Mouse (Mus musculus) CD4-positive helper T cell, adult 2 months (primary cell): ENCODE results near the gene Usp53.
A peak's percentile ranks its signal among the peaks of the same experiment; 100 is the strongest.
"Not testable (repeated sequence)": the region's sequence is repeated elsewhere in the genome, so short reads cannot be mapped to it uniquely, and the experiment has no call there.

Experiments used
- DNase-seq: peaks from one replicate; pipeline ENCODE4 v3.0.0-alpha.2; 2012; ENCODE audit warnings: low read depth, missing footprints, low spot score

Gene Usp53

DNA sequence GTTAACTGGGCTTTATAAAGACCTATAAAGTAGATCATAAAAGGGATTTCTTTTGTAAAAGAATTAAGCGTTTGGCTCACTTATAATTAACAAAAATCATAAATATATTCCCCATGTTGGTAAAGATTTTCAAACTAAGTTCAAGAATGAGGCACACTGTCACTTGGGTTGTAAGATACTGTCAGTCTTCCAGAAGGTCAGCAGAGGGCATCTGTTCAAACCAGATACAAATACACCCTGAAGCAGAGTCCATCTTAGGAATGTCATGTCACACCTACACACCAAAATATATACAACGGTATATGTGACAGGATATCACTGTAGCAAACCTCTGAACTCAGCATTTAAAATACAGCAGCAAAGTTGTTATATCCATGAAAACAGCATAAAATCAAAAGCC, 34.2 kb downstream of the Usp53 start:
- DNase-seq, result no peak

DNA sequence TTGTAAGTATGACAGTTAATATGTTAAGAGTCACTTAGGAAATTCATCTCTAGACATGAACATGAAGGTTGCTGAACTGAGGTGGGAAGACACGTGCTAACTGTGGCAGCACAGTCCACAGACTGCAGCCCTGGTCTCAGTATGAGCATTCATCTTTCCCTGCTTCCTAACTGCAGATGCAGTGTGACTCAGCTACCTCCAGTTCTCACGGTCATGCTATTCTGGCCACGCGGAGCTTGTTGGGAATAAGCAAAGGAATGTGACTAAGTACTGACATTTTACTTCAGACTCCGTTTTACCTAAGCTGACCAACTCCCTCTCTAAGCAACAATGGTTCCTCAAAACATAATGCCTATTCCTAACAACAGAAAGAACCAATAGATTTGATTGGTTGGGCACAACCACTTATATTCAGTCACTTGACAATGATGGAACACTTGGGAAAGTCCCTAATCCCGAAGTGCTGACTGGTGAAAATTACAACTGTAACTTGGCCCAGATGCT, 40.9 kb downstream of the Usp53 start:
- no peak for DNase-seq

DNA sequence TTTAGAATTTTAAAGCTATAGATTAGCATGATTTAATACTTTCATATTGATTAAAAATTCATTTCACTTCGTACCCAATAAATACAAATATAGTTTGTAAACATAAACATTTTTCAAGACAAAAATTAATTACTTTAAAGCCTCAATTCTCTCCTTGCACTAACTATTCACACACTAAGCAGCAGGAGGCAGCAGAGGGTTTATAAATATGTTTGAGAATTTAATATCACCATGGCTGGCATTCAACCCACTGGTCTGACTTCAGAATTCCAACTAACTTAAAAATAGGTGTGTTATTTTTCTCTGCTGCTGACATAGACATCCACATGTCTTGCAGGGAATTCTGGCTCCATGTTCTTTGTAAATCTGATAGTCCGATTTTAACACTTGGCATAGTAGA, 45.1 kb downstream of the Usp53 start:
- peak; percentile 44 for DNase-seq

DNA sequence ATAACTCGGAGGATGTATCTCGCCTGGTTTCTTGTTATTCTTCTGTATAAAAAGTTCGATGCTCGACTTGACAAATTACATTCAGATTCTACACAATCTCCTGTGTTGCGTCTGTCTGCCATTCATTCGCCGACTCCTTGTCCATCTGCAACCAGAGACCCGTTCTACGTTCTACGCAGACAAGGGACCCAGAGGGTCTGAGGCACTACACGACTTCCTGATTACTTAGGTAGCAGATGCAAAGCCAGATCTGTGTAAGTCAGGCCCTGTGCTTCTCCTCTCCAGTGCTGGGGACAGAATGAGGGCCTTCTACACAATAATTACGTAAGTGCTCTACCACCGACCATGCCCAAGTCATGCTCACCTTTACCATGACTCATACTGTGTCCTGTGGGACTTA, 47.1 kb downstream of the Usp53 start:
- DNase-seq, result not testable (repeated sequence)

DNA sequence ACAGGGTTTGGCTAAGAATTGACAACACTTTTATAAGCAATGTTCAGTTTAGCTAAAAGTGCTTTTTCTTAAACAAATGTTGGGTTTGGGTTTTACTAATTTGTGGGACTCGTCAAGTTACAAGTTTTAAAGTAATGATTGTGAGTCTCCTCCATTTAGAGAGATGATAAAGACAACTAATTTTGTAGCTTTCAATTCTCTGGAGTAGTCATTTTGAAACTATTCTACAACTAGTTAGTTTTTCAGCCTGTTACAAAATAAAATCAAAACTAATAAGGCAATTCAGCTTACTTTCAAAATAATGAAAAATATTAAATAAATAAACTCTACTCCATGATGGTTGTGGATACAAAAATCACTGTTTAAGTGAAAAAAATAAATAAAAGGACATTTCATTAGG, 51.8 kb downstream of the Usp53 start:
- DNase-seq, result no peak

DNA sequence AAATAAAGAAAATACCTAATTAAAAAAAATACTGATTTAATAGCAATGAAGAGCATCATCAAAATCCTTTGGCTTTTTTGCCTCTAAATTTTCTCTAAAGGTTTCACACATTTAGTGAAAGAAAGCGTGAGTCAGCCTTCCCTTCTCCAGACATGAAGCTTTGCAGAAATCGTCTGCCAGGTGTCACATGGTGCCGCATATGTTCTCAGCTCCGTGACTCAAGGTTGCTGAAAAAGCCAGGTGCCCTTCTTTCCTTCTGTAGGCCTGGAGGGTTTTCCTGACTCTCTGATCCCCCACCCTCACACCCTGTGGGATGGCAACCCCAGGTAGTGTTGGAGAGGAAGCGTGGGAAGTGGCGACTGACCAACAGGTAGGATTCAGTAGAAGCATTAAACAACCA, 54.6 kb downstream of the Usp53 start:
- no peak for DNase-seq

DNA sequence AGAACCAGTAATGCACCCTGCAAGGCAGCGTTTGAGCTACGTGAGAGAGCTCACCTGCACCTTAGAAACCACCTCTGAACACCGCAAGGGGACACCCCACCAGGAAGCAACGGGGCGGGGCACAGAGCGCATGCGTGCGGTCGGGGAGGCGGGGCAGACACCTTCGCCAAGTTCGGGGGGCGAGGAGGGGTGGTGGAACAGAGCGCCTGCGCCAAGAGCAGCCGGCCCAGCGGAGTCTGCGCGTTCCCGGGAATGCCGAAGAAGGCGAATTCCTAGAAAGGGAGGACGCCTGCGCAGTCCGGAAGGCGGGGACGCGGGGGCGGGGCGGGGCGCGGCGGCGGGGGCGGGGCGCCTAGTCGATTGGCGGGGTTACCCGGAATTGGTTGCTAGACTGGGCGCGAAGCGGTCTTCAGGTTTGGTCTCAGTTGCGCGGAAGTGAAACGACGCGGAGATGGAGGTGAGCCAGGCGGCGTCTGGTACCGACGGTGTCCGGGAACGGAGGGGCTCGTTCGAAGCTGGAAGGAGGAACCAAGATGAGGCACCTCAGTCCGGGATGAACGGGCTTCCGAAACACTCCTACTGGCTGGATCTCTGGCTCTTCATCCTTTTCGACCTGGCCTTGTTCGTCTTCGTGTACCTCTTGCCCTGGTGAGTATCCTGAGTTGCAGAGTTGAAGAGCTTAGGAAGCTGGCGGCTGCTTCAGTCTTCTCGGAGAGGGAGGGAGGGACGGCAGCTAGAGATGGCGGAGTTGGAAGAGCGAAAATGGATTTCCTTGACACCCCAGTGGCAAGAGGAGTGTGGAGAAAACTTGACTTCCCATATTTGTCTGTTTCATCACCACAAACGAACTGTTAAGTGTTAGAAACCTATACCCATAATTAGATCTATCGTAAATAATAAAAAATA, 60.0 kb downstream of the Usp53 start, which contains the start of gene 1810037I17Rik:
Gene 1810037I17Rik (plus strand): TSS at position 195 of the 906 bp plus-strand sequence.
- DNase-seq, result peak; percentile 91

DNA sequence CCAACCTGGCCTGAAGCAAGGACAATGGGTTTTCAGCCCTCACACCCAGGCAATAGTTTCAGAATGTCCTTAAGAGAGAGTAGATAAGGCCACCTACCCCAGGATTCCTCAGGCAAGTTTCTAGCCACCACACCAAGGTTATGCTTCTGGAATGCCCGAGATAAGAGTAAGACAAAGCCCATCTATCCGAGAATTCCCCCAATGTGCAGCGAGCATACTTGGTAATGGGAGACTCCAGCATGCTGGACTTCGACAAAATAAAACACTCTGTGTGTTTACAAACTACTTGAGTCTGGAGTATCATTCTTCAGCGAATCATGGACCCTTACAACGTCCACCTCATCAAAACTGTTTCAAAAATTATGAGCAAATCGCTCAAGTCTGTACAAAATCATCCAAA, 61.2 kb downstream of the Usp53 start:
- no peak for DNase-seq

DNA sequence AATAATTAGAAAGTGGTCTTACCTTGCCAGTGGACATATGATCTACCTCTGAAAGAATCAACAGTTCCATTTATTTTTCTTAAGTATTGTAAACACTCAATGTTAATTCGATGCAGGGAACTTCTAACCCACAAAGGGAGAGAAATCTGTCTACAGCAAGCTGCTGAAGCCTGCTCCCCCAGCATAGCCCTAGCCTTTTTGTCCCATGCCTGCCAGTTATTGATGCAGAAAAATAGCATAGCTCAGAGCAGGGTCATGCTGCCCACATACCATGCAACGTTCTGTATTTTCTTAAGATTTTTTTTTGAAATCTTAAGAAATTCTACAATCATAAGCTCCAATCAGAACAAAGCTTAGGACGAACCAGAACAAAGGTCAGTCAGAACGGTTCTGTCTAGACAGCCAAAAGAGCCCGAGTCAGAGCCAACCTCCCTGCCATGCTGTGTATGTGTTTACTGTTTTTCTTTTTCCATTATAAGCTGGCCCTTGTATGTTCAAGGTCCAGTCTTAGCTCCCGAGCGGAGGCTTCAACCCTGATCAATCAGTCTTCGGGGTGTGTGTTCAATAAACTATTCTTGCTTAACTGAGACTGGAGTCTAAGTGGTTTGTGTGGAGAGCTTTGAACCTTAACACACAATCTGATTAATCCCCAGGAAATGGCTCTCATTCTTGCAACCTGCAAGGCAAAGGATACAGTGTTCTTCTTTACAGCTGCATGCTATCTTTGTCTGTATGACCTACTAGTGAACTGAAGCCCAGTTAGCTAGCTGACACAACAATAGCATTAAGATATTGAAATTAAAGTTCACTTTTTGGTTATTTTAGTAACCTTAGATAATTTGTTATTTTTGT, 62.4 kb downstream of the Usp53 start:
- DNase-seq, result no peak

DNA sequence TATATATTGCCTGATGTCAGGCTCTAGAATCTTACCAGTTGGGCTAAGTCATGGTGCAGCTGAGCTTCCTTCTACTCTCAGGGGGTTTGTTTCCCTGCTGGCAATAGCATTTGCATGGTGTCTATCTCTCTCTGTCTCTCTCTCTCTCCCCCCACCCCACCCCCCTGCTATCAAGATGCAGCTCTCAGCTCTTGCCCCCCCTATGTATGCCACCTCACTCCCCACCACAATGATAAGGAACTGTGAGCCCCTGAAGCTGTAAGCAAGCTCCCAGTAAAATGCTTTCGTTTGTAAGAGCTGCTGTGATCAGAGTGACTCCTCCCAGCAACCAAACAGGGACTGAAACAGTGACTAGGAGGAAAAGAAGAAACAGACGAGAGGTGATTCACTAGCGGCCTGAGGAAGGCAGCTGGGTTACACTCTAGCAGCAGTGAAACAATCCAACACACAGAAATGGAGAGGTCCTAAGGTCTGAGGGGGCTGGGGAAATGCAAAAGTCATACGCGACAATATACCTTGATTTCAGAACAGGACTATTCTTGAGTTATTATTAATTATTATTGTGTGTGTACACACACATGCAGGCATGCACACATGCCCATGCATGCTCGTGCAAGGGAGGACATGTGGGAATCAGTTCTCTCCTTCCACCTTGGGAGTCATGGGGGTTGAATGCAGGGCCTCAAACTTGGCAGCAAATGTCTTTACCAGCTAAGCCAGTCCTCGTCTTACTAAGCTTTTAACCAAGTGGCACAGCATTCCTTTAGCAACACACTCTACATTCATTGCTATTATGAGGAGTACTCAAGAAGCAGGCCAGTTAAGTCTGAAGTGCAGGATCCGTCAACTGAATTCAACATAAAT, 63.5 kb downstream of the Usp53 start:
- DNase-seq, result no peak

DNA sequence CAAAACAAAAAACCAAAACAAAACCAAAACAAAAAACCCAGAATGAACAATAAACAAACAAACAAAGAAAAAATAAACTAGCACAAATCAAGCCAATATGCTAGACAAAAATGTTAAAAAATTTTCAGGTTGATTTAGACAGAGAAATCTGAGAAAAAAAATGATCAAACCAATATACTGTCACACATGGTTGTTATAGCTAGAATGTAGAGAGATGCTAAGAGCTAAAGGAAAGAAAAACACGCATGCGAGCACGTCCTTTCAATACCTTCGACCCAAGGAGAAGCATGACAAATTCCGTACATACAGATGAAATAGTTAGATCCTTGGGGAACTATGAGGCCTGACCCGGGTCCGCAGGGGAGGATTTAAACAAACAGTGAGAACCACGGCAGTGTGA, 65.0 kb downstream of the Usp53 start, which contains the start of gene Gm10959:
Gene Gm10959 (minus strand): TSS at position 101 of the 400 bp plus-strand sequence.
- DNase-seq, result no peak

DNA sequence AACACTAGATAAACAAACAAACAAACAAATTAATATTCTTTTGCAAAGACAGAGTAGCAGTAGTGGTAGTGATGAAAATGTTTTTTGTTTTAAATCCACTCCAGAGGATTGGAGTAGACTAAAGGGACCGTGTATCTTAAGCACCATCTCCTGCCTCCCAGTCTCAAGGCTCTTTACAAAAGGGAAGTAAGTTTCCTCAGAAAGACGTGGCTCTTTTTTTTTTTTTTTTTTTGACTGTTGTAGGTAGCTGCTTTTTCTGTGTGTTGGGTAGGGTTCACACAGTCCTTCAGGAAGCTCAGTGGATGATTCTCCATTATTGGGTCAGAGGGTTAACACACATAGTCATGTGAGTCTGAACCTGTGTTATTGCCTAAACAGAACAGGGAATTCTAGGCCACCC, 65.6 kb downstream of the Usp53 start:
- no peak for DNase-seq

DNA sequence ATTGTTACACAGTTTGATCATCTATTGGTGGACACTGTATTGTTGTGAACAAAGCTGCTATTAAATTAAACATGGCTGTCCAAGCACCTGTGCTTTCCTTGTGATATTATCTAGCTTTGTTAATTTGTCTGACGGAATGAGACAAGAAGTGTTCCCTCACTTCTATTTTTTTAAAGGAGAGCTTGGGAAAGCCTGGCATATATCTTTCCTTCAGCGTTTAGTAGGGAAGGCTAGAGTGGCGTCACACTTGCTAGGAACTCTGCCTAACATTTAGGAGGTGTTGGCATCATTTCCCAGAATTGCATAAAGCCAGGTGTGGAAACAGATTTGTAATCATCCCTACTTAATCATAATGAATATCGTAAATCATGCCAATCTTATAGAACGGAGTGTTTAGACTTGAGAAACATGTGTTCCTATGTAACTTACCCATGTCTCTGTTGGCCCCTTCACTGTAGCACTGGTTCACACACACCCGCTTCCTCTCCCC, 68.1 kb downstream of the Usp53 start:
- DNase-seq, result no peak

DNA sequence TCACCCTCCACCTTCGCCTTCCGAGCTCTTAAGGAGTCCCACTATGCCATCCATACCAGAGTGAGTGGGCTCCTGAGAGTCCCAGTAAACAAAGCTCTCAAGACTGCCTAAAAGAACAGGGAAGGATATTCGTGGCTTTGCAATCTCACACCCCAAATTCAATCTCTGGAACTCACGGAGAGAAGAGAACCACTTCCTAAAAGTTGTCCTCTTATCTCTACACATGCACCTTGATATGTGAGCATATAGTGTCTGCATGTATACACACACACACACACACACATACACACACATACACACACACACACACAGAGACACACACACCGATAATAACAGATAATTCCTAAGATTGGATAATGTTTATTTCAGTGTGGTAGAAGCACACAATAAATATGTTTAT, 68.8 kb downstream of the Usp53 start:
- no peak for DNase-seq

DNA sequence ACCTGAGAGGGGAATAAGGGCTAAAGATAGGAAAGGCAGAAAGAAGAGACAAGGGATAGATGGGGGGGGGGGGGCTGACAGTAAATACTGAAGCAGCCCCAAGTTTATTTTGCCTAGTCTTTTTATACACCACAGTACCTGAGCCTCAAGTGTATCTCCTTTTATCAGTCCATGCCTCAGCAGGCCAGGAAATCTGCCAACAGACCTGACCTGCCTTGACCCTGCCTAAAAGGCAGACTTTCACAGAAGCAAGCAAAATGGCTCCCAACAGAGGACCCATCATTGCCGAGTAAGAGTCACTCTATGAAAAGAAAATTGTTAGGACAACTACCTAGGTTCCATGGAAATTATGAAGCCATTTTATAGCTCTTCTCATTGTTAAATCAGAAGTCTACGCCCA, 76.5 kb downstream of the Usp53 start:
- no peak for DNase-seq

DNA sequence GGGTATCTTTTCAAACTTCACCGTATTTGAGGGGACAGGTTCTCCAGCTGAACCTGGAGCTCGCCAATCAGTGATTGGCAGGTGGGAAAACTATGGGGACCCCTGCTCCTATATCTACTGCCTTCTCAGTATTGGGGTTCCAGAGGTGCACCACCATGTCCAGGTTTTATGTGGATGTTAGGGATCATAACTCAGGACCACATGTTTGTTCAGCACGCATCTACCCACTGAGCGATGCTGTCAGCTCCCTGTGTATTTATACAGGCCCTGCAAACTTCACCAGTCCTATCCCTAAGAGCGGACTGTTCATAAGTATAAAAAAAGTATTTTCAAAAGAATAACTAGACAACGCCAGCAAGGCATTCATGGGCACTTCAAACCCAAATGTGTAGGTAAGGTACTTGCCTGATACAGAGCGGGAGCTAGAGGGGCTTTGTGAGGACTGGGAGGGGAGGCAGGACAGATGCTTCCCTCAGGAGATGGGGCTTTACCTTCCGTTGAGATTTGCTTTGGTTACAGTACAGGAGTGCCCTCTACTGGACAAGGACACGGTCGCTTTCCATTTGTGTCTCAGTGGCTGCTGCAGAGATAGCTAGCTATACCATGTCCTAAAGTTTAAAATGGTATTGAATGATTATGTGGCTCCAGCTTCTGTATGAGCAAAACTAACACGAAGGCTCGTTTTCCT, 80.4 kb downstream of the Usp53 start:
- peak; percentile 38 for DNase-seq

DNA sequence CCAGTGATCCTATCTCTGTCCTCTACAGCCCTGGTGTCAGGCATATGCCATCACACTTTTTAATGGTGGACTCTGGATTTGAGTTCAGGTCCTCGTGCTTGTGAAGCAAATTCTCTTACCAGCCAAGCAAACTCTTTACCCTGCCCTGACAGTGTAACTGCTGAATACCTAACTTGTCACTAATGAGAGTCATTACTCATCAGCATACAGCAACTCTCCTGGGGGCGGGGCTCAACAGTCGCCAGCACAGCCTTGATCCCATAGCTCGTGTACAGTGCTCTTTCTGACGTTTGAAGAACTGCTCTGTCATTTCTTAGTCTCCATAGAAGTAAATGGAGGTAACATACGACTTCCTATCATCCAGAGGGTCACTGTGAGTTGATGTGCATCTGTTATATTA, 86.1 kb downstream of the Usp53 start:
- no peak for DNase-seq

DNA sequence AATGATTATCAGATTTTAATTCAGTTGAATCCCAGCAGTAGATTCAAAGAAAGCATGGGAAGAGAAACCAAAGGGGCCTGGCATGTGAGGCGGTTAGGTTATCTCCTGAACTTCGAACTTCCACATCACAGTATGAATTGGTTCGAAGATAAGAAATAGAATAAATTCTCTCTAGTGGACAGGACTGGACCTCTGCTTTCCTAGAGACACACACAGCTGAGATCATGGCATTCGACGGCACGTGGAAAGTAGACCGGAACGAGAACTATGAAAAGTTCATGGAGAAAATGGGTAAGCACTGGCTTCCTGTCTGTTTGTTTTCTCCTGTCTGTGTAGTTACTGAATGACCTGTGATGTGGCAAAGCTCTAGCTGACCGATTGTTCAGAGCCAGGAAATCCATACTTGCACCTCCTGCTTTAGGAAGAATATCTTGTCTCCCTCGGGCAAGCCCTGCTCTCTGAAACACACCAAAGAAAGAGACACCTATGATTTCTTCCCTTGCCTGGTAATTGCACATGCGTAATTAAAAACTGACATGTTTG, 89.0 kb downstream of the Usp53 start:
- no peak for DNase-seq

DNA sequence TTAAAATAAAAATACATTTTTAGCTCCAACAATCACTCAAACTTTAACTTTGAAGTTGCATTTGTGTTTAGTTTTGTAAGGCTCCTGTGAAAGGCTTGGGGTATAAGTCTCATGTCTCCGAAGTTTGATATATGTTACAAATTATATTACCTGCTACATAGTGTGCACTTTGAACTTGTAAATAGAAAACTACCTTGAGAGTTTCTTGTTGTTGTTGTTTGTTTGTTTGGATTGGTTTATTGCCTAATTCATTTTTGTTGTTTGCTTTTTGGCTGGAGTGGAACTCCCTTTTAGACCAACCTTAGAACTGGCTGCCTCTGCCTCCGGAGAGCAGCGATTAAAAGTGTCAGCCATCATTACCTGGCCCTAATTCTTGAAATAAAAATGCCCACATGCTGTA, 89.5 kb downstream of the Usp53 start, which contains the start of gene Fabp2:
Gene Fabp2 (plus strand): TSS at position 301 of the 400 bp plus-strand sequence.
- DNase-seq, result no peak

DNA sequence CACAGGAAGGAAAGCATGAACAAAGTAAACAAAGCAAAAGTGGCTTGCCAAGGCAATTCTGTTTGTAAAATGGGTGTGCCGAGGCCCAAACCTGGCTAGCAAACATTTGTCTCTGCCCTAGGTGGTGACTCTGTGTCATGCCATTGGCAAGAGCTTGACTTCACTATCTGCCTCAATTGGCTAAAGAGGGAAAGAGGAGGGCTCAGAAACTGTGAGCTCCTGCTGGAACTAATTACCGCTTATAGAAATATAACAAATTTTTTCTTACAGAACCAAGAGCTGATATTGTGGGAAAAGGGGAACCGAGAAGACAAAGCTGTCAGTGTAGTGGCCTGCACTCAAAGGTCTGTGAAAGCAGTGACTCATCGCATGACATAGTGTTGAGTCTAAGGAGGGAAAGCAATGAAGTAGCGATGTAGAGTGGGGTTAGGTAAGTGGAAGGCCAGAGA, 95.9 kb downstream of the Usp53 start:
- DNase-seq, result no peak
